Mouse (Mus musculus) spleen, adult 2 months (tissue): ENCODE measurements around the gene Peg3. TPM values are rescaled to one million over a fixed set of nuclear protein-coding genes. Genes with fewer than 3 reads are reported as not detected.

Source experiments
- DNase-seq, 2 experiments: peaks; one replicate each; pipeline versions ENCODE4 v3.0.0 to v3.0.0-alpha.2; 2012 to 2021; ENCODE audit warnings: low spot score in 2 of 2, low read depth in 1 of 2
- H3K27ac ChIP-seq: fragments of 200-500 bp; 2 replicates; pipeline ENCODE4 v1.5.1; 2012; ENCODE audit warnings: low read length, inconsistent platforms; ENCODE audit not compliant: insufficient read depth
- H3K27me3 ChIP-seq: fragments of 200-500 bp; 2 replicates; pipeline ENCODE4 v1.6.1; 2012; ENCODE audit warnings: mild to moderate bottlenecking, moderate library complexity, low read length, inconsistent platforms; ENCODE audit not compliant: control insufficient read depth, insufficient read depth
- H3K36me3 ChIP-seq: fragments of 200-500 bp; 2 replicates; pipeline ENCODE4 v1.6.1; 2012; ENCODE audit warnings: mild to moderate bottlenecking, low read length, inconsistent platforms; ENCODE audit not compliant: control insufficient read depth, insufficient read depth
- H3K4me1 ChIP-seq: fragments of 200-500 bp; 2 replicates; pipeline ENCODE4 v1.6.1; 2011; ENCODE audit warnings: inconsistent platforms; ENCODE audit not compliant: control insufficient read depth, insufficient read depth, insufficient read length
- H3K4me3 ChIP-seq: fragments of 200-500 bp; 2 replicates; pipeline ENCODE4 v1.5.1; 2011; ENCODE audit warnings: mild to moderate bottlenecking, inconsistent platforms; ENCODE audit not compliant: insufficient read depth, insufficient read length; ENCODE audit errors: extremely low read depth
- CTCF ChIP-seq: fragments of 200-500 bp; IDR thresholded peaks from 2 replicates; pipeline ENCODE4 v1.5.1; 2011; ENCODE audit warnings: mild to moderate bottlenecking, inconsistent platforms; ENCODE audit not compliant: insufficient read depth, insufficient read length, insufficient replicate concordance; ENCODE audit errors: extremely low read depth
- POLR2A ChIP-seq: fragments of 200-500 bp; IDR thresholded peaks from 2 replicates; pipeline ENCODE4 v1.6.1; 2011; ENCODE audit warnings: low read depth, low read length, inconsistent platforms
- WGBS: fragments of 180-500 bp; shearing (Covaris S2); methylation state at CpG from one replicate; pipeline ENCODE4 v1.1.7; 2018; 5-methylcytosine and 5-hydroxymethylcytosine counted together
- polyA plus RNA-seq: library from polyadenylated mRNA; depleted of rRNA; stranded (reverse); fragments of >200 nt; gene quantifications from 2 replicates; pipeline ENCODE4 v1.2.3, GENCODE M21; 2012

The Peg3 gene
- polyA plus RNA-seq, 1 experiment = 0.64 TPM

GRCm38 (mm10) chr7:6765240-6765639 is 35.0 kb upstream of the Peg3 start:
- Histone ChIP-seq H3K36me3 (no peaks in the 10 kb centered on the region), H3K4me1 (no peaks in the 10 kb centered on the region), H3K4me3 (no peak overlapping the region), H3K27ac (no peak overlapping the region), H3K27me3 (no peaks in the 10 kb centered on the region)
- 76% methylated on average over 5 of the region's 5 CpGs for WGBS
- no peak for TF ChIP-seq CTCF
- TF ChIP-seq POLR2A = no peak
- DNase-seq = no peak

GRCm38 (mm10) chr7:6760170-6760569 is 29.9 kb upstream of the Peg3 start:
- DNase-seq = no peak
- TF ChIP-seq POLR2A (no peak), CTCF (no peak)
- 64% methylated on average over 6 of the region's 6 CpGs for WGBS
- Histone ChIP-seq H3K4me1 (no peaks in the 10 kb centered on the region), H3K27ac (no peak overlapping the region), H3K27me3 (no peaks in the 10 kb centered on the region), H3K4me3 (no peak overlapping the region), H3K36me3 (no peaks in the 10 kb centered on the region)

GRCm38 (mm10) chr7:6759698-6760097 is 29.5 kb upstream of the Peg3 start:
- WGBS = 78% methylated on average over 12 of the region's 12 CpGs
- Histone ChIP-seq H3K4me1 (no peaks in the 10 kb centered on the region), H3K4me3 (no peak overlapping the region), H3K27me3 (no peaks in the 10 kb centered on the region), H3K27ac (no peak overlapping the region), H3K36me3 (no peaks in the 10 kb centered on the region)
- DNase-seq = no peak
- TF ChIP-seq POLR2A (no peak), CTCF (no peak)

- WGBS = 79% methylated on average over 4 of the region's 4 CpGs
- Histone ChIP-seq H3K36me3 (no peaks in the 10 kb centered on the region), H3K4me3 (no peak overlapping the region), H3K27ac (no peak overlapping the region), H3K27me3 (no peaks in the 10 kb centered on the region), H3K4me1 (no peaks in the 10 kb centered on the region)
- TF ChIP-seq CTCF (no peak), POLR2A (no peak)
- no peak for DNase-seq
Observed at GRCm38 (mm10) chr7:6756777-6757291, 26.6 kb upstream of the Peg3 start.

- TF ChIP-seq CTCF (no peak), POLR2A (no peak)
- WGBS = 65% methylated on average over 4 of the region's 4 CpGs
- no peaks in the 10 kb centered on the region for H3K27me3 ChIP-seq
- H3K4me3 ChIP-seq = no peak overlapping the region
- DNase-seq = no peak
- no peak overlapping the region for H3K27ac ChIP-seq
- H3K36me3 ChIP-seq = no peaks in the 10 kb centered on the region
- no peaks in the 10 kb centered on the region for H3K4me1 ChIP-seq
Observed at GRCm38 (mm10) chr7:6753440-6753839, 23.2 kb upstream of the Peg3 start.

GRCm38 (mm10) chr7:6749196-6749595 is 19.0 kb upstream of the Peg3 start:
- H3K27me3 ChIP-seq = no peaks in the 10 kb centered on the region
- TF ChIP-seq CTCF (no peak), POLR2A (no peak)
- H3K4me3 ChIP-seq = no peak overlapping the region
- no peak for DNase-seq
- no peaks in the 10 kb centered on the region for H3K4me1 ChIP-seq
- 79% methylated on average over 7 of the region's 7 CpGs for WGBS
- H3K36me3 ChIP-seq = no peaks in the 10 kb centered on the region
- no peak overlapping the region for H3K27ac ChIP-seq

GRCm38 (mm10) chr7:6744281-6744904 is 14.2 kb upstream of the Peg3 start:
- Histone ChIP-seq H3K4me3 (no peak overlapping the region), H3K27ac (no peak overlapping the region), H3K27me3 (no peaks in the 10 kb centered on the region), H3K36me3 (no peaks in the 10 kb centered on the region), H3K4me1 (no peaks in the 10 kb centered on the region)
- TF ChIP-seq CTCF = no peak
- no peak for TF ChIP-seq POLR2A
- 58% methylated on average over 10 of the region's 10 CpGs for WGBS
- no peak for DNase-seq
